Comparison of ENCODE assay signal across 9 mouse cellular contexts in the genomic region with DNA sequence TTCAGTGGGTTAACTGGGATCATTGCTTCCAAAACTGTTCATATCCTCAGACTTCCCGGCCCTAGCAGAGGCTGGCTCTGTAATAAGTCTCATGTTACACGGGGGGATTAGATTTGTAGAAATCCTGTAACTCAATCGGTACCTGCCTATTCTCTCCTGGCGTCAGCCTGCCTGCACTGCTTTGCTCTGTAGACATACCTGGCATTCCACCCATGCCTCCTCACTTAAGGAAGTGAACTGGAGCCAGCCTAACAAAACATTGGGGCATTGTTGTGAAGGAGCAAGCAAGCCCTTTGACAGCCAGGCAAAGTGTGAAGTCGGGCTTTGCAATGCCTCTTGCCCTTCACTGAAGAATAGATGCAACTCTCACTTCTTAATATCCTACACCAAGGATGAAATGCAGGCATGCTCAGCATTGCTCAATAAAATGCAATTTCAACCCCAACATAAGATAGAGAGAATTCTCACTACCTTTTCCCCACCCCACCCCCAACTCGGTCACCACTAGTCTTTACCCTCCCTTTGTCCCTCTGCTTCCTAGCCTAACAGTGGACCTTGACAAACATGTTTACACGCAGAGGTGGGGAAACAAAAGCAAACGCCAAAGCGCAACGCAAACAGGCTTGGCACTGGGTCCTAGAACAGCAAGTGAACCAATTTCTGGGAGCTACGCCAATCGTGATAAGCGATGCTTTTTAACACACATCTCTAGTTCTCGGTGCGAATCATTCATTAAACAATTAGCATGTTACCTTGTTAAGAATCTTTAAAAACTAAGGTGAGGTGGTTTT.
DNase-seq lines count a peak whose midpoint lies in the region; ATAC-seq and TF ChIP-seq lines count a peak whose summit lies in the region.
"Had no signal": no experiment of that assay in that cellular context is flagged by ENCODE, and none has a peak within 500 bp of the region (broad histone marks: within the 10 kb centered on the region; RNA-seq: fewer than 3 reads in every experiment).

No protein-coding gene starts in this region.

- no peaks in the 10 kb centered on the region for H3K36me3 ChIP-seq in hindbrain, postnatal 0 days (ENCODE audit: insufficient read depth, low read length)
- no peaks in the 10 kb centered on the region for H3K36me3 ChIP-seq in hindbrain, embryonic 14.5 days (replicated peaks; ENCODE audit: control insufficient read depth, insufficient read depth)
- no peaks in the 10 kb centered on the region for H3K36me3 ChIP-seq in embryonic facial prominence, embryonic 15.5 days

- WGBS in hindbrain, postnatal 0 days, result 28% methylated on average over 15 of the region's 15 CpGs
- 47% methylated on average over 15 of the region's 15 CpGs for WGBS in hindbrain, embryonic 14.5 days
- WGBS in embryonic facial prominence, embryonic 15.5 days, result 23% methylated on average over 15 of the region's 15 CpGs
- WGBS in lung, adult 2 months, result 27% methylated on average over 15 of the region's 15 CpGs

- no peak overlapping the region for H3K9ac ChIP-seq in hindbrain, postnatal 0 days (replicated peaks; ENCODE audit: low read length)
- no peak overlapping the region for H3K9ac ChIP-seq in hindbrain, embryonic 14.5 days
- no peak overlapping the region for H3K9ac ChIP-seq in embryonic facial prominence, embryonic 15.5 days

- peak overlapping the region; percentile 21 for H3K4me2 ChIP-seq in hindbrain, postnatal 0 days (ENCODE audit: low read depth, low read length)
- H3K4me2 ChIP-seq in hindbrain, embryonic 14.5 days (replicated peaks), result no peak overlapping the region
- H3K4me2 ChIP-seq in embryonic facial prominence, embryonic 15.5 days (replicated peaks), result 0 out of 2 replicates have a peak overlapping the region, but pooled peaks have one; percentile 15

- no peaks in the 10 kb centered on the region for H3K4me1 ChIP-seq in hindbrain, postnatal 0 days (ENCODE audit: insufficient read depth, low read length)
- no peaks in the 10 kb centered on the region for H3K4me1 ChIP-seq in hindbrain, embryonic 14.5 days (replicated peaks; ENCODE audit: control insufficient read depth, insufficient read depth, low read length)
- no peaks in the 10 kb centered on the region for H3K4me1 ChIP-seq in embryonic facial prominence, embryonic 15.5 days
- no peaks in the 10 kb centered on the region for H3K4me1 ChIP-seq in lung, adult 2 months (ENCODE audit: control insufficient read depth, insufficient read depth, low read length)

- TF ChIP-seq POLR2A in lung, adult 2 months (IDR thresholded peaks at IDR 0.05; ENCODE audit: borderline replicate concordance, extremely low read depth, low read depth, low read length), result no peak

- TF ChIP-seq CTCF in hindbrain, postnatal 0 days (IDR thresholded peaks at IDR 0.05; ENCODE audit: low read depth), result no peak
- no peak for TF ChIP-seq CTCF in lung, adult 2 months (IDR thresholded peaks at IDR 0.05; ENCODE audit: insufficient read depth, low read length)

- H3K27ac ChIP-seq in hindbrain, postnatal 0 days, result no peak overlapping the region
- no peak overlapping the region for H3K27ac ChIP-seq in hindbrain, embryonic 14.5 days
- H3K27ac ChIP-seq in embryonic facial prominence, embryonic 15.5 days (replicated peaks), result no peak overlapping the region

- no peak for ATAC-seq in hindbrain, postnatal 0 days
- ATAC-seq in hindbrain, embryonic 14.5 days (ENCODE audit: low FRiP score), result no peak
- ATAC-seq in embryonic facial prominence, embryonic 15.5 days (ENCODE audit: insufficient number of reproducible peaks, low FRiP score, low TSS enrichment, low read depth), result no peak
- ATAC-seq in inflammation-experienced regulatory T-cells, adult 6 months, result no peak
- ATAC-seq: Patski had no signal

- H3K9me3 ChIP-seq in hindbrain, postnatal 0 days (ENCODE audit: low read length), result no peaks in the 10 kb centered on the region
- H3K9me3 ChIP-seq in hindbrain, embryonic 14.5 days (ENCODE audit: control insufficient read depth, low read length), result no peaks in the 10 kb centered on the region
- no peaks in the 10 kb centered on the region for H3K9me3 ChIP-seq in embryonic facial prominence, embryonic 15.5 days (replicated peaks)

- no peaks in the 10 kb centered on the region for H3K27me3 ChIP-seq in hindbrain, postnatal 0 days (ENCODE audit: insufficient read depth, low read length)
- H3K27me3 ChIP-seq in hindbrain, embryonic 14.5 days (ENCODE audit: control insufficient read depth, insufficient read depth, low read length), result no peaks in the 10 kb centered on the region
- H3K27me3 ChIP-seq in embryonic facial prominence, embryonic 15.5 days, result no peaks in the 10 kb centered on the region

- no peak overlapping the region for H3K4me3 ChIP-seq in hindbrain, postnatal 0 days (ENCODE audit: low read length)
- H3K4me3 ChIP-seq in hindbrain, embryonic 14.5 days (replicated peaks; ENCODE audit: low read length), result no peak overlapping the region
- no peak overlapping the region for H3K4me3 ChIP-seq in embryonic facial prominence, embryonic 15.5 days (replicated peaks)
- no peak overlapping the region for H3K4me3 ChIP-seq in lung, adult 2 months (replicated peaks; ENCODE audit: extremely low read depth, low read depth, low read length)

- DNase-seq in hindbrain, postnatal 0 days (ENCODE audit: low spot score), result peak; percentile 50
- DNase-seq in hindbrain, embryonic 14.5 days (ENCODE audit: low spot score), result no peak
- DNase-seq in NIH3T3 (ENCODE audit: low read depth), result peak; percentile 6
- peak; percentile 12 for DNase-seq in lung, adult 2 months
- no peak for DNase-seq in B cell, adult 2 months
- no peak for DNase-seq in cerebellum, adult 11 months

Comparison
In these comparisons a context has a peak if more than half of its experiments do, and no peak if none do; other contexts are left out.
1. DNase-seq: peak in hindbrain, postnatal 0 days (single experiment), NIH3T3 (single experiment) and lung, adult 2 months (single experiment); none in hindbrain, embryonic 14.5 days (single experiment), B cell, adult 2 months (0 of 2) and cerebellum, adult 11 months (single experiment).